Mouse (Mus musculus) monocyte, adult 2 months (primary cell): ENCODE data around the gene Cdk17.

Experiments
- DNase-seq, 2 experiments: peaks; one replicate each; pipeline ENCODE4 v3.0.0; 2022; ENCODE audit warnings: low spot score in 2 of 2, low read depth in 1 of 2

Gene Cdk17

DNA sequence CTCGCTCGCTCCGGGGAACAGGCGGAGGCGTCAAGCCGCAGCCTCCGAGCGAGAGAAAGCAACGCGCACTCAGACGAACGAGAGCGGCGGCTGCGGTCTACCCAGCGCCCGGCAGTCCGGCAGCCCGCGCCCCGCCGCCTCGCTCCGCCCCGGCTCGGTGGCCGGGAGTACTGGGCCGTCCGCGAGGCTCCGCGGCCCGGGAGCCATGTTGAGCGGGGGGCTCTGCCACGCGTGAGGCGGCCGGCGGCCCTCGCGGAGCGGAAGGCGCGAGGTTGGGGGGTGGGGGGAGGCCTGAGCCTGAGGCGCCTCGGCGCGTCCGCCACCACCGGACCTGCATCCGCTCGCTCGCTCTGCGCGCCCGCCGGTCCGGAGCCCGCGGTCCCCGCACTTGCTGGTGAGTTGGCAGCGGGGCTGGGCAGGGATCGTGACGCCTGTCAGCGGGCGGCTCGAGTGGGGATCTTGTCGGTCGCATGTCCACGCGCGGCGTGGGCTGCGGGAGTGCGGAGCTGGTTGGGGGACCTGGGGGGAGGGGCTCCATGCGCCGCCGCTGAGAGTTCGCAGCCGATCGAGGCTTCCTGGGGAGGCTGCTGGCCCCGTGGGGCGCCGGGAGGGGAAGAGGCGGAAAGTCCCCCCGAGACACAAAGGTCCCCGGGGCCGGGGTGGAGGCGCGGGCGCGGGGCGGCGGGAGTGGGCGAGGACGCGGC, at the start of gene Cdk17:
Cdk17 (plus strand) TSS at position 69 of the 704 bp plus-strand sequence.
- peak; percentile 18 to 46 for DNase-seq

DNA sequence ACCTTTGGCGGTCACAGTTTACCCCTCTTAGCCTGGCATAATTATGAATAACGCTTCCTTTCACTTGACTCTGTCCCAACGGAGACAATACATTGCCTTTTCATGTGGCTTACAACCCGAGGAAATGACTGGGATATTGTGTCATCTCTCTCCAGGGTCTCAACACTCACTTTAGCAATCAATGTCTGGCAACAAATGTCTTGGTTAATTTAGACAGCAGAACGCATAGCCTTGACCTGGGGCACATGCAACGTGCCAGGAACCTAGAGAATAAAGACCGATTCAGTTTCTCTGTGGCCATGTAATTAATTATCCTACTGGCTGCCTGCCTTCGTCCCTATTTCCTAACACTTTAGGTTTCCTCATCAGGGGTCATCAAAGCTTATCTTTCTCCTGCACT, 49.3 kb upstream of the Cdk17 start:
- DNase-seq, result no peak

DNA sequence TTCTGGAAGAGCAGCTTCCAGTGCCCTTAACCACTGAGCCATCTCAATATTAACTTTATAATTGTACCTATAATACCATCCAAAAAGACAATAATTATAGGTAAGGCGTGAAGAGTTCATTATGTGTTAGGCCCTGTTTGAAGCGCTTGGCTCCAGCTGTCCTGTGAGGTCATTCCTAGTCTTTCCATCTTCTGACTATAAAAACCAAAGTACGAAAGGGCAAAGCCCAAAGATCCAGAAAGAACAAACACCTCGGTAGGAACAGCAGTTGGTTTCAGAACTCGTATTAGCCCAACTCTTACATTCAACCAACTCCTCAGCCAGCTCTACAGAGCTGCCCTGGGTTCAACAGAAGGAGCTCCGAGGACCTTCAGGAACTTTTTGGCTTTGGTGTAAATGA, 48.7 kb upstream of the Cdk17 start:
- DNase-seq, result no peak

DNA sequence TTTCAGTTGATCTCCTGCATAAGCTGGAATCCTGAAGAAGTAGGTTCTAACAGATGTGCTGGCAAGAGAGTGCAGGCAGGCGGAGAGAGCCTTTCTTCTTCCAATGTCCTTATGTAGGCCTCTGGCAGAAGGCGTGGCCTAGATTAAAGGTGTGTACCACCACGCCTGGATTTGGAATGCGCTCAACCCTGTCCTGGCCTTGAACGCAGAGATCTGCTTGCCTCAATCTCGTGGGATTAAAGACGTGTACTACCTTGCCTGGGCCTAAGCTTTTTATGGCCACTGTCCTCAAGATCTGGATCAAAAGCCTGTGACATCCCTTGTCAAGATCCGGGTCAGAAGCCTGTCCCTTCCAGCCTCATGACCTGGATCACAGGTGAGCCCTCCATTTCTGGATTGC, 46.7 kb upstream of the Cdk17 start:
- DNase-seq, result no peak

DNA sequence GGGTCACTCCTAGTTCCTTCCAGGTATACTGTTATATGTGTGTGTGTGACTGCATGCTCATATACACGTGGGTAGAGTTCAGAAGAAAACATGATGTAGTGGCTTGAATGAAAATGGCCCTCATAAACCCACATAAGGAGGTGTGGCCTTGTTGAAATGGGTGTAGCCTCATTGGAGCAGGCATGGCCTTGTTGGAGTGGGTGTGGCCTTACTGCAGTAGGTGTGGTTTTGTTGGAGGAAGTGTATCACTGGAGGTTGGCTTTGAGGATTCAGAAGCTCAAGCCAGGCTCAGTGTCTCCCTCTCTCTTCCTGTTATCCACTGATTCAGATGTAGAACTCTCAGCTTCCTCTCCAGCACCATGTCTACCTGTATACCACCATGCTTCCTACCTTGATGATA, 45.9 kb upstream of the Cdk17 start:
- DNase-seq, result no peak

DNA sequence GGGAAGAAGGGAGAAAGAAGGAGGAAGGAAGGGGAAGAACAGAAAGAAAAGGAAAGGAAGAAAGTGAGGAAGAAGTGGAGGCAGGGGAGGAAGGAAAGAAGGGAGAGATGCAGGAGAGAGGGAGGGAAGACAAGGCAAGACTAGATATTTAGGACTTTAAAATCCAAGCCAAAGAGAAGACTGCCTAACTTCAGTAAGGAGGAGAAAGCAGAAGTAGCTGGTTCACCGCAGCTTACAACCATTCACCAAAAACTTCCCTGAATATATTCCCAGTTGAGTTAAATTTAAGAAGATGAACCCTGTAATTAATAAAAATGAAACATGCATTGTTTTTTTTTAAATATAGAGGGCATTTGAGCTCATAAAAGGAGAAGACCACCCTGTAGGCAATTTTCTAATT, 44.9 kb upstream of the Cdk17 start:
- DNase-seq, result no peak

DNA sequence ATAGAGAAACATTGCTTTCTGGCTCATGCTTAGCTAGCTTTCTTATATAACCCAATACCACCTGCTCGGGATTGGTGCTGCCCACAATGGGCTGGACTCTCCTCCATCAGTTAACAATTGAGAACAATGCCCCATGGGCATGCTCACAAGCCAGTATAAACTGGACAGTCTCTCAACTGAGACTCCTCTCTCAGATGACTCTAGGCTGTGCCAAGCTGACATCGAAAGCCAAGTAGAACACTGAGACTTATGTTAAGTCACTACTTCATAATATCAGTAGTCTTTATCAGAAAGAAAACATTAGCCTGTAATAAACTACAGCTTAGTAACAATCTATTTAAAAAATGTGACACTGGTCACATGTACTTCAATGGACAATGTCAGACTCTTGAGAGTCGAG, 44.0 kb upstream of the Cdk17 start:
- no peak for DNase-seq

DNA sequence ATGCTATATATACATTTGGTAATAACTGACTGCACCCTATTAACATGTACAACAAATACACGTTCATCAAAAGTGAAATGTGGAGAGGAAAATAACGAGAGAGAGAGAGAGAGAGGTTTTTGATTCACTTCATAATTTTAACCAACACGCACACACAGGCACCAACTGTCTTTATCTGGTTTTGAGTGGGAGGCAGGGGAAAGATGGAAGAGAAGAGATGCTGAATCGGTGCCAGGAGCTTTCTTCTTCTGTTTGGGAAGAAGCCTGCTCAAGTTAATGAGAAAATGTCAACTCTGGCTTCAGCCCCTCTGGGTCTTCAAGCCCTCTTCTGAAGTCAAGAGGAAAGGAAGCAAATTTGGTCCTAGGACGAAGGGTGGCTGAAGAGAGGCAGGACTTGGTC, 40.9 kb upstream of the Cdk17 start:
- DNase-seq, result no peak

DNA sequence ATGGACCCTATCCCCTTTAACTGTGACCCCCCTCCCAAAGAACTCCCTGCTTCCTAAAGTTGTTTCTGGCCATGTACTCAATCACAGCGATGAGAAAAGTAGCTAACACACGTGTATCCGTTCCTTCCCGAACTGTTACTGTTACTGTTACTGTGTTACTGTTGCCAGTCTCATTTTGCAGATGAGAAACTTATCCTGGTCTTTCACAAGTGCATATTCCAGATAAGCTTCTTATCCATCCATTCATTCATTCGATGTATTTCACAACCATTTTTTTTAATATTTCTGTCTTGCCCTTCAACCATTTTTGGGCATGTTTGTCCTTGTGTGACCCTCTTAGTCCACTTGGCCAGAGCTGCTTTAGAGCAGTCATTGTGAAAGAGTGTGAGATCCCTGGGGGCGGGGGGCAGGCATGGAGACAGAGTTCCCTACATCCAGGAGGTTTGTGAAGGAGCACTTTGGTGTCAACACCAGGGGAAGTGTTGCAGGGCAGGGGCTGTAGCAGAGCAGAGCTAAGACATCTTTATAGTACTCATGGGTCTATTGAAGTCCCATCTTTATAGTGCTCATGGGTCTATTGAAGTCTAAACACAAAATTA, 39.3 kb upstream of the Cdk17 start:
- no peak for DNase-seq

DNA sequence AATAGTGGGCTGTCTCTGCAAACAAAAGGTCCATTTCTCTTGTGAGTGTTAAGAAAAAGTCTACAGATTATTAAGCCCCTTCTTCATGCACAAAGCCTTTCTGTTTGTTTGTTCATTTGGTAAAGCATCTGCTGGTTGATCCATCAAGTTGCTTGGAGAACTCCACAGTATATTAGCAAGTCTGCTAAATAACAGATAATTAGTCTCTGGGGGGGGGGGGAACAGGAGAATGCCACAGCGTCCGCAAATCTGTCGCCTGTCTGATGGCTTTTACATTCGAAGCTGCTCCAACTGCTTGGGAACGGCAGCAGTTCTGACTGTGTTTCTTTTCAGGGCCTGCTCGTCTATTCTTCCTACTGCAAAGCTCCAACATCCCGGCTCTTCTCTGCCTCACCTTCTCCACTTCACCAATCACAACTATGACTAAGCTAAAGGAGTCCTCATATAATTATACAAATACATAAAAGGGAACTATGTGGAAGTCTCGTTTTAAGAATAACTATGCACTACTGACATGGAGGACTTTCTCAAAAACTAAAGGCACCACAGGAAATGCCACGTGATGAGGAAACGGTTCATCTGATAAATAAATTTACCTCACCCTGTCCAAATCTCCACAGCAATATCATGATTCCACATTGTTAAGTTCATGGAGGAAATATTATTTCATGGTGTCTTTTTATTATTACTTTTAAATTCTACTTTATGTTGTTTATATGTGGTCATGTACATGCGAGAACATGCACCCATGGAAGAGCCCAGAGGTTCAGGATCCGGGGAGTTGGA, 38.1 kb upstream of the Cdk17 start:
- DNase-seq, result no peak

DNA sequence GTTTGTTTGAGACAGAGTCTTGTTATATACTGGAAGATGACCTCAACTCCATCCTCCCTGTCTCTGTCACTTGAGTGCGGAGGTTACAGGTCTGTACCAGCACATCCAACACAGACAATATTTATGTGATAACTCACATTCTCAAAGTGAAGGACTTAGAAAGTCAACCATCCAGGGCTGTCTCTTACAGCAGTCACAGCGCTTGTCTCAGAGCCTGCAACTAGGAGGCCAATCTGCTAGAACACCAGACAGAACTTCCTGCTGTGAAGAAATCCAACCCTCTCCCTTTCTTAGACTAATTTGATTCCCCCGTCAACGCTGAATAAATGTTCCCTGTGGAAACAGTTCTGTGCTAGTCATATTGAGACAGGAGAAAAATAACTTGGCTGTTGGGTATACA, 37.4 kb upstream of the Cdk17 start:
- DNase-seq, result no peak

DNA sequence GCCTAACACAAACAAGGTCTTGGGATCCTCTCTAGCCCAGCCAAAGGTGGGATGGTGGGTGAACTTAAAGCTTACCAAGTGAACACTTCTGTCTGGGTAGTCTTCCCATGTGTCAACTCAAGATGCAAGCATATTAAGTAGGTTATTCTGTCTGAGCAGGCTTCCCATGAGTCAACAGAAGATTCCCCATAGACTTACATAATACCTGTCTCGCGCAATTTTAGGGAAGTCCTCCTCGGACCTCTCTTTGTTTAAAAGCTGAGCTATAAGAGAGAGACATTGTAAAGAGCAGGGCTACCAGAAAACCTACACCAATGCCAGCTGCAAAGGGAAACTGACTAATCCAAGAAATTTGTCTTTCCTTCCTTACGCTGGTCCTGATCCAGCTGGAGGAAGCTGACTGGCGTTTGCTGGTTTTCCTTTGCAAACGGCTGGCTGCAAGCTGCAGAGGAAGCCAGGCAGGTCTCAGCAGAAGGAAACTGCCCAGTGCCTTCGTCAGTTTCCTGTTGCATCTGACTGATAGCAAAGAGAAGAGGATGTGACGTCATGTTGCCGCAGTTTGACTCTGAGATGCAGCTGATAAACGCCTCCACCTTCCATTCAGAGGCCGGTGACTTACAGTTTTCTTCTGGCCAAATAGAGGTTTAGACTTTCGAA, 36.6 kb upstream of the Cdk17 start:
- peak; percentile 28 to 42 for DNase-seq

DNA sequence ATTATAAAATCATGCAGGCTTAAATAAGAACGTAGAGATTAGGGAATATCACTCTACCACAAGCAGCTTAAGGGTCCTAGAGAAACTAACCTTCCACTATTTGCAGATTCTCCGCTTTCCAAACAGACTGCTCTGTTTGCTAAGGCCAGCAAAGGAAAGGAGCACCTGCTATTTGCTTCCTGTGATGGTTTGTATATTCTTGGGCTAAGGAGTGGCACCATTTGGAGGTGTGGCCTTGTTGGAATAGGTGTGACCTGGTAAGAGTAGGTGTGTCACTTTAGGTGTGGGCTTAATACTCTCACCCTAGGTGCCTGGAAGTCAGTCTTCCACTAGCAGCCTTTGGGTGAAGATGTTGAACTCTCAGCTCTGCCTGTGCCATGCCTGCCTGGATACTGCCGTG, 34.6 kb upstream of the Cdk17 start:
- DNase-seq, result no peak

DNA sequence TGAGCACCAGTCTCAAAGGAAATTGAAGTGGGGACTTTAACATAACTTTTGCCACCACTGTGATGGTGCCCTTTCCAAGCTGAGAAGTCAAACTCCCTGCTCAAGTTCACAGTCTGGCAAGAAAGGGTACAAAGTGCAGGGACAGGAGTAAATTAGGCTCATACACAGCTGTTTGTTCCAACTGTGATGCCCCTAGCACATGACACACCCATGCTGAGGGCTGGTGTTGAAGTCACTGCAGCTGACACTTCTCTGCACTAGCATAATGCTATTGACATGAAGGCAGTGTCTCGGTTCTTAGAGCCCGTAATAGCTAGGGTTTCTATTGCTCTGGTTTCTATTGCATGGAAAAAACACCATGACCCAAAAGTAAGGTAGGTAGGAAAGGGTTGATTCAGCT, 32.1 kb upstream of the Cdk17 start:
- DNase-seq, result no peak

DNA sequence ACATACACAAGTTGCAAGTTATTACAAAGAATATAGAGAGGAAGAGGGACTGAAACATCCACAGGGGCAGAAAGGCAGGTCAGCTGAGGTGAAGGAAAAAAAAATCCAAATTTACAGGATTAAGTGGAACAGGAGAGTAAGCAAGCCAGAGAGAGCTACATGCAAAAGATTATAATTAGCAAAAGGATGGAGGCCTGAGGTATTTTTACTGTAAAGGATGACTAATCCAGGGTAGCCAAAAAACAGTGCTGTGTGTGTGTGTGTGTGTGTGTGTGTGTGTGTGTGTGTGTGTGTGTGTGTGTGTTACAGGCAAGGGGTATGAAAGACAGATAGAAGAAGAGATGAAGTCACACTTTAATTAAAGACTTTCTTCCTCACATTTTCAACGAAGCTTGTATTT, 31.3 kb upstream of the Cdk17 start:
- no peak for DNase-seq

DNA sequence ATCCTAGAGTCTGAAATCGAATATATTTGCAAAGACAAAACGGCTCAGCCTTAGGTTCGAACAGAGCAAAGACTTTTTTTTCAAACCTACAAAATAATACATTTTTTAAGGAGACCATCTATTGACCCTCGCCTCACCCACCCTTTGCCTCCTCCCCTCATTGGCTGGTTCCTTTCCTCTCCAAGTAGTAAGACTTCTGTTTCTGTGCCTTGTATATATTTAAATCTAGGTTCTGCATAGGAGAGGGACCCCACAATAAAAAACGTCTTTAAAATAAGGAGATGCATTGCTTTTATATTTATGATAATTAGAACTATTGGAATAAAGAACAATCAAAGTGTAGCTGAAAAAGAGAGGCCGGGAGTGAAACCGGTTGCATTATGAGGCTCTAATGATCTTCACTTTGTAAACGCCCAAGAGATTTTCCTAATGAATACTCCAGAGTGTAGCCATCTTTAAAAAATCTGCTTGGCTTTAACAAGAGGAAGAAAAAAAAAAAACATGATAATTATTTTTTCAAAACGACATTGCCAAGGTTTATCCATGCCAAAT, 30.7 kb upstream of the Cdk17 start:
- no peak for DNase-seq

DNA sequence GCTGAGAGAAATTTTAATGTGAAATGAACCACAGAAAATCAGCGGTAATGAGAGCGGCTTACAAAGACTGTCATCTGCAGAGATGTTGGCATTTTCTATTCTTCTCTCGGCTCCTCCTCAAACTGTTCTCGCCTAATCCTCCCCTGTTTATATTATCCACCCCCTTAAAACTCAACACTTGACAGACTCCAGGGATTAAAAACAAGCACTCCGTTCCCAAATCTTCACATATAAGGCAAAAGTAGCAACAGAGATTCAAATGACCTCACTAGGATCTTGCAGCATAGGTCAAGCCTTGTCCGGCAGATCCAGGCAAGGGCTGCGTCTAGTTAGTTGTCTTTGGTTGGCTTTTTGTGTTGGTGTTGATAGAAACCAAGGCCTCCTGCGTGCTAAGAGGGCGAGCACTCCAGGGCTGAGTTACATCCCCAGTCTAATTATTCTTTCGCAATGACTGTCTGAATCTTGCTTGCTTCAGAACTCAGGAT, 30.2 kb upstream of the Cdk17 start:
- DNase-seq, result no peak

DNA sequence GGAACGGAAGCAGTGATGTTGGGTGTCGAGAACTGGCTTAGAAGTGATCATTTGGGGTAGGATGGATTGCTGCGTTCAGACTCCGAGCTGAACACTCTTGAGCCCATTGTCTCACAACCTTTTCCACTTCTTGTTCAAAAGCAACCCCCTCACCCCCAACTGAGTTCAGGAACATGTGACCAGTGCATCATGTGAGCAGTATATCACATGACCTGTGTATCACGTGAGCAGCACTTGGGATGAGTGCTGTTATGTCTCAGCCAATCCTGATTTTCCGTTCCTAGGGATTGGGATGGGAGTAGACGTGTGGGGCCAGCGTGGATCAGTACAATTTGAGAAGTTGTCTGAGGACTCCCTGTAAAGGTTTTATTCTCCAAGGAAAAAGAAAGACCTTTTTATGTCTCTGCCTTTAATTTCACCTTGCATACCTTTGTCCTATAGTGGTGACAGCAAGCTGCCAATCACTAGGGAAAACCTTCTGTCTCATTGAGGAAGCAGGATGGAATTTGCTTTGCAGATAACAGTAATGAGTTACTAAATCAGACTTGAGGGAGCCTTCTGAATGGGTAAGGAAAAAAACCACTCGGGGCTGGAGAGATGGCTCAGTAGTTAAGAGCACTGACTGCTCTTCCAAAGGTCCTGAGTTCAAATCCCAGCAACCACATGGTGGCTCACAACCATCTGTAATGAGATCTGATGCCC, 28.7 kb upstream of the Cdk17 start:
- DNase-seq, result no peak

DNA sequence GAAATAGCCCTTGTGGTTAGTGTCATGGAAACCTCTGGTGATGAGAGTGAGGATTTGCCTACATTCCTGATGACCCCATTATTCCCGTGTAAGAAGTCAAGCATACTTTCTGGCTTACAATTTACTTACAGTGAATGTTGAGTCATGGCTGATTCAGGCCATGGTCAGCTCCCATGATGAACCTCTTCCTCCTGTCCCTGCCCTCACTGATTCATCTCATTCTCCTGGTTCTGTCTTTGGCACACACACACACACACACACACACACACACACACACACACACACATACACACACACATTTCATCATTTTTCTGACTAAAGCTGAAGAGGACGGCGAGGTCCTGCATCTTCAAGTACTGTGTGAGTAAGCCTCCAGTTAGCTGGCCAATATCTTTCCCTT, 21.9 kb upstream of the Cdk17 start:
- DNase-seq, result no peak

DNA sequence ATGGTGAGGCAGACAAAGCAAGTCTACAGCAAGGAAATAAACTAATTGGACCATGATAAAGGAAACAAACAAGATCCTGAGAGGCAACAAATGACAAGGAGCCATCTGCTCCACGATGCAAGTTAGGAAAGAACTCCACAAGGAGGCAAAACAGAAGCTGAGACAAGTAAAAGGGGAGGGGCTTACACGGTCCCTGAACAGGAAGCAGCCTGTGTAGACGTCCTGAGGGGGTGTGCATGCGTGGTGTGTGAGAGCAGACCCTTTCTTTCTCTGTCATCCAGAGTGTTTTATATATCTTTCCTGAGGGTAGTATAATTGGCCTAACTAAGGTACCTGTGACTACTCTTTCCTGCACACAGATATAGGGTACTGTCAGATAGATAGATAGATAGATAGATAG, 19.9 kb upstream of the Cdk17 start:
- DNase-seq, result no peak
